Mouse (Mus musculus) testis, adult 2 months (tissue): ENCODE measurements around the gene Gmppb.

ENCODE experiments used
- CTCF ChIP-seq: fragments of 200-500 bp; IDR thresholded peaks from 2 replicates; pipeline ENCODE4 v1.5.1; 2012; ENCODE audit warnings: low read depth, mild to moderate bottlenecking, inconsistent platforms, low read length, moderate library complexity; ENCODE audit not compliant: control insufficient read depth, insufficient read depth, insufficient replicate concordance
- POLR2A ChIP-seq: fragments of 200-500 bp; IDR thresholded peaks from 2 replicates; pipeline ENCODE4 v1.6.1; 2012; ENCODE audit warnings: low read depth, mild to moderate bottlenecking, inconsistent platforms, low read length, moderate library complexity; ENCODE audit not compliant: control insufficient read depth

DNA sequence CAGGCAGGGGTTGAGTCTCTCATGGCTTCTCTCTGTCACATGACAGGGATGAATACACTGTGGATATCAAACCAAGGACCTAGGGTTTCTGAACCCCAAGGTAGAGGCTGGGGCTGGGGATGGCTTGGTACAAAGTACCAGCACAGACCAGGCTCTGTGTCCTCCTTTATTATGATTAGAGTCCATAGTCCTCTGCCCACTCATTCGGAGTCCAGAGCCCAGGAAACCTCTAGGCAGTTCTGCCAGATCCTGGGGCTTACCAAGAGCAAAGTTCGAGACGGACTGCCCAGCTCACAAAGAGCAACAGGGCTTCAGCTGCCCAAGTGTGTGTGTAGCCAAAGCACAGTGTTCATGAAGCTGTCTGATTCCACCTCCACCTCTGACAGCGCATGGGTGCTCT lies 36.2 kb downstream of the Gmppb start:
- no peak for TF ChIP-seq CTCF
- TF ChIP-seq POLR2A, result no peak
